ENCODE assay signal across 11 mouse cellular contexts in the genomic region with DNA sequence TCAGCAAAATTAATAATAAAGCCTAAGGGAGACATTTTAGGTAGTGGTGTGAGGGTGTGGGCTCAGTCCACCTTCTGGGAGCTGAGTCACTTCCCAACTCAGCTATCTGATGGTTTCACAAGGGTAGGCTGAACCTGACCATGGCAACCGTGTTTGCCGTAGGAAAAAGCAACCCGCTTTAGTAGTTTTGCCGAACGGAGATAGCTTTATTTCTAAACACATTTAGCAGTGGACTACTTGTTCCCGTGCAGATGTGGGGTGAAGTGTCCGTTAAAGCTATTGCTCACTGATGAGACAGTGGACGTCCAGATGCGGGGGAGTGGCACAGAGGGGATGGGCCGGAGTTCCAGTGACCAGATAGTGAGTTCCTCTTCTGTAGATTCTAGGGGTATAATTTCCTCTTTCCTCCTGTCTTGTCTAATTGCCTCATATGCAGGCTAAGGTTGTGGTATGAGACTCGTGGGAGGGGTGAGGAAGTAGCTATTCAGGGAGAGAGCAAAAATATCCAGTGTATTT.
DNase-seq lines count a peak whose midpoint lies in the region; ATAC-seq and TF ChIP-seq lines count a peak whose summit lies in the region.
"Had no signal": no experiment of that assay in that cellular context is flagged by ENCODE, and none has a peak within 500 bp of the region (broad histone marks: within the 10 kb centered on the region; RNA-seq: fewer than 3 reads in every experiment).

No protein-coding gene starts in this region.

- no peaks in the 10 kb centered on the region for H3K9me3 ChIP-seq in kidney, embryonic 16.5 days (ENCODE audit: low read length)
- H3K9me3 ChIP-seq in intestine, postnatal 0 days (ENCODE audit: control insufficient read depth): no peaks in the 10 kb centered on the region
- H3K9me3 ChIP-seq in neural tube, embryonic 15.5 days (replicated peaks): no peaks in the 10 kb centered on the region
- H3K9me3 ChIP-seq in midbrain, postnatal 0 days (ENCODE audit: low read length): no peaks in the 10 kb centered on the region
- H3K9me3 ChIP-seq: limb, embryonic 12.5 days had no signal

- H3K4me3 ChIP-seq in kidney, embryonic 16.5 days (ENCODE audit: low read length): no peak overlapping the region
- H3K4me3 ChIP-seq in bone marrow macrophage, adult 2 months (ENCODE audit: insufficient read depth, low read length): peak overlapping the region; percentile 49
- H3K4me3 ChIP-seq in intestine, postnatal 0 days (ENCODE audit: low read depth, low read length): no peak overlapping the region
- no peak overlapping the region for H3K4me3 ChIP-seq in neural tube, embryonic 15.5 days (replicated peaks)
- no peak overlapping the region for H3K4me3 ChIP-seq in midbrain, postnatal 0 days (ENCODE audit: low read depth, low read length)
- H3K4me3 ChIP-seq: limb, embryonic 12.5 days had no signal

- no peaks in the 10 kb centered on the region for H3K36me3 ChIP-seq in kidney, embryonic 16.5 days (ENCODE audit: insufficient read depth, low read length)
- no peaks in the 10 kb centered on the region for H3K36me3 ChIP-seq in intestine, postnatal 0 days (ENCODE audit: control insufficient read depth, insufficient read depth)
- H3K36me3 ChIP-seq in neural tube, embryonic 15.5 days: no peaks in the 10 kb centered on the region
- no peaks in the 10 kb centered on the region for H3K36me3 ChIP-seq in midbrain, postnatal 0 days (ENCODE audit: insufficient read depth, low read length)
- H3K36me3 ChIP-seq: limb, embryonic 12.5 days had no signal

- H3K4me1 ChIP-seq in kidney, embryonic 16.5 days (ENCODE audit: insufficient read depth, low read length): peaks cover 11% of the 10 kb centered on the region
- H3K4me1 ChIP-seq in bone marrow macrophage, adult 2 months (ENCODE audit: control insufficient read depth, insufficient read depth, low read length): peaks cover 30% of the 10 kb centered on the region
- no peaks in the 10 kb centered on the region for H3K4me1 ChIP-seq in intestine, postnatal 0 days (replicated peaks; ENCODE audit: control insufficient read depth, insufficient read depth, low read length)
- H3K4me1 ChIP-seq in neural tube, embryonic 15.5 days: no peaks in the 10 kb centered on the region; the same call in 1 of the 2 replicates
- H3K4me1 ChIP-seq in midbrain, postnatal 0 days (ENCODE audit: insufficient read depth, low read length): no peaks in the 10 kb centered on the region

- H3K27me3 ChIP-seq in kidney, embryonic 16.5 days (ENCODE audit: insufficient read depth, low read length): no peaks in the 10 kb centered on the region; the same call in 1 of the 2 replicates
- H3K27me3 ChIP-seq in intestine, postnatal 0 days (replicated peaks; ENCODE audit: control insufficient read depth, insufficient read depth, low read length): no peaks in the 10 kb centered on the region
- no peaks in the 10 kb centered on the region for H3K27me3 ChIP-seq in neural tube, embryonic 15.5 days (replicated peaks)
- H3K27me3 ChIP-seq in midbrain, postnatal 0 days (ENCODE audit: insufficient read depth, low read length): no peaks in the 10 kb centered on the region
- H3K27me3 ChIP-seq: limb, embryonic 12.5 days; Patski had no signal

- no peak for DNase-seq in kidney, adult 8-10 months
- no peak for DNase-seq in ovary, adult 18-20 months (ENCODE audit: low spot score)
- DNase-seq in midbrain, postnatal 0 days (ENCODE audit: low spot score): no peak
- DNase-seq in gastrocnemius, postnatal 10 days: no peak
- DNase-seq: cerebellum, adult 11-12 months had no signal

- H3K4me2 ChIP-seq in kidney, embryonic 16.5 days (replicated peaks; ENCODE audit: low read depth, low read length): 0 out of 2 replicates have a peak overlapping the region, but pooled peaks have one; percentile 16
- H3K4me2 ChIP-seq in intestine, postnatal 0 days (replicated peaks; ENCODE audit: low read depth): peak overlapping the region; percentile 41
- peak overlapping the region; percentile 39; the same call in 1 of the 2 replicates for H3K4me2 ChIP-seq in neural tube, embryonic 15.5 days
- no peak overlapping the region for H3K4me2 ChIP-seq in midbrain, postnatal 0 days (ENCODE audit: low read depth, low read length, poor library complexity, severe bottlenecking)

- no peak for ATAC-seq in kidney, embryonic 16.5 days (ENCODE audit: low FRiP score, low TSS enrichment)
- ATAC-seq in intestine, postnatal 0 days: no peak
- no peak for ATAC-seq in neural tube, embryonic 15.5 days (ENCODE audit: low FRiP score)
- ATAC-seq in midbrain, postnatal 0 days (ENCODE audit: low FRiP score): no peak
- ATAC-seq: Patski had no signal

- H3K27ac ChIP-seq in kidney, embryonic 16.5 days (ENCODE audit: low read length): no peak overlapping the region
- peak overlapping the region; percentile 84 for H3K27ac ChIP-seq in bone marrow macrophage, adult 2 months (ENCODE audit: insufficient read depth, low read depth, low read length)
- no peak overlapping the region for H3K27ac ChIP-seq in intestine, postnatal 0 days (ENCODE audit: low read depth, low read length)
- no peak overlapping the region for H3K27ac ChIP-seq in neural tube, embryonic 15.5 days (replicated peaks)
- no peak overlapping the region for H3K27ac ChIP-seq in midbrain, postnatal 0 days (ENCODE audit: low read depth, low read length)
- H3K27ac ChIP-seq: limb, embryonic 12.5 days had no signal

- 57% methylated on average over 11 of the region's 11 CpGs for WGBS in kidney, embryonic 16.5 days
- WGBS in intestine, postnatal 0 days: 62% methylated on average over 11 of the region's 11 CpGs
- 85% methylated on average over 11 of the region's 11 CpGs for WGBS in neural tube, embryonic 15.5 days
- WGBS in midbrain, postnatal 0 days: 85% methylated on average over 11 of the region's 11 CpGs

- no peak for TF ChIP-seq POLR2A in bone marrow macrophage, adult 2 months (IDR thresholded peaks at IDR 0.05; ENCODE audit: borderline replicate concordance, low read depth, low read length)

- no peak overlapping the region for H3K9ac ChIP-seq in kidney, embryonic 16.5 days (replicated peaks; ENCODE audit: low read length)
- H3K9ac ChIP-seq in intestine, postnatal 0 days (ENCODE audit: low read depth, low read length): no peak overlapping the region
- H3K9ac ChIP-seq in neural tube, embryonic 15.5 days (replicated peaks): no peak overlapping the region
- no peak overlapping the region for H3K9ac ChIP-seq in midbrain, postnatal 0 days (replicated peaks; ENCODE audit: low read length, poor library complexity, severe bottlenecking)
- H3K9ac ChIP-seq: limb, embryonic 12.5 days had no signal

- no peak for TF ChIP-seq CTCF in bone marrow macrophage, adult 2 months (IDR thresholded peaks at IDR 0.05; ENCODE audit: low read depth, low read length)
- no peak for TF ChIP-seq CTCF in intestine, postnatal 0 days (IDR thresholded peaks at IDR 0.05; ENCODE audit: low read depth)
- no peak for TF ChIP-seq CTCF in midbrain, postnatal 0 days (IDR thresholded peaks at IDR 0.05)
